Comparison of ENCODE assay signal across 8 mouse cellular contexts in the genomic region with DNA sequence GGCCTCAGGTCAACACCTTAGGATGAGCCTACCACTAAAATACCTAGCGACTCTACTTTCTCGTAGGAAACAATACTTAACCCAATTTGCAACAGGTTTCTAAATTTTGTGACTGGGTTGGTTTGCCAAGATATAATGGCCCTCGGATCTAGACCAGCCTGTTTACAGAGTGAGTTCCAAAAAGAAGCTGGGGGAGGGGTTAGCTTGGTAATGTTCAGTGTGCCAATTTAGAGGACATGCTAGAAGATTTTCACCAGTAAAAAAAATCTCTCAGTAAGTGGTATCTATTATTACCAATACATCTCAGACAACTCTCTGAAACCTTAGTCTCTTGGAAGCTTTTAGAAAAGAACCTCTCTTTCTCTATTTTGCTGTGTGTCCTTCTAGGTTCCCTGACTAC. TPM values are rescaled to one million over a fixed set of nuclear protein-coding genes. Genes with fewer than 3 reads are reported as not detected.
A peak's percentile ranks its signal among the peaks of the same experiment; 100 is the strongest.
DNase-seq lines count a peak whose midpoint lies in the region; ATAC-seq lines count a peak whose summit lies in the region.

No protein-coding gene starts in this region.

- H3K9ac ChIP-seq in kidney, embryonic 15.5 days = peak overlapping the region; percentile 70; the same call in 1 of the 2 replicates
- peak overlapping the region; percentile 93 for H3K9ac ChIP-seq in embryonic facial prominence, embryonic 11.5 days (replicated peaks; ENCODE audit: low read length)
- H3K9ac ChIP-seq in hindbrain, embryonic 15.5 days = peak overlapping the region; percentile 43; the same call in 1 of the 2 replicates
- H3K9ac ChIP-seq in midbrain, embryonic 13.5 days (replicated peaks) = peak overlapping the region; percentile 62; the same call in 1 of the 2 replicates

- DNase-seq in kidney, adult 11 months = no peak
- DNase-seq in embryonic facial prominence, embryonic 11.5 days (ENCODE audit: low spot score) = peak; percentile 24
- DNase-seq in frontal cortex, postnatal 14 days (ENCODE audit: low spot score in 2 of 2) = no peak
- no peak for DNase-seq in left cerebral cortex, postnatal 4 days
- no peak for DNase-seq in layer of hippocampus, adult 8-10 months (ENCODE audit: low spot score in 2 of 2)

- peak overlapping the region; percentile 64; the same call in 1 of the 2 replicates for H3K27ac ChIP-seq in kidney, embryonic 15.5 days
- no peak overlapping the region for H3K27ac ChIP-seq in embryonic facial prominence, embryonic 11.5 days (replicated peaks; ENCODE audit: low read depth, low read length)
- H3K27ac ChIP-seq in hindbrain, embryonic 15.5 days (replicated peaks) = no peak overlapping the region
- H3K27ac ChIP-seq in midbrain, embryonic 13.5 days = no peak overlapping the region

- H3K4me2 ChIP-seq in kidney, embryonic 15.5 days = peak overlapping the region; percentile 81
- peak overlapping the region; percentile 90 for H3K4me2 ChIP-seq in embryonic facial prominence, embryonic 11.5 days (ENCODE audit: low read depth, low read length)
- peak overlapping the region; percentile 85 for H3K4me2 ChIP-seq in hindbrain, embryonic 15.5 days
- H3K4me2 ChIP-seq in midbrain, embryonic 13.5 days (replicated peaks) = peak overlapping the region; percentile 69

- no peak for ATAC-seq in kidney, embryonic 15.5 days (replicated peaks; ENCODE audit: low FRiP score)
- no peak for ATAC-seq in embryonic facial prominence, embryonic 11.5 days (replicated peaks; ENCODE audit: insufficient number of reproducible peaks, low FRiP score, low TSS enrichment, low read depth)
- no peak for ATAC-seq in hindbrain, embryonic 15.5 days (ENCODE audit: low FRiP score, low read depth)
- no peak for ATAC-seq in midbrain, embryonic 13.5 days

- peaks cover 22% of the 10 kb centered on the region for H3K36me3 ChIP-seq in kidney, embryonic 15.5 days
- H3K36me3 ChIP-seq in embryonic facial prominence, embryonic 11.5 days (replicated peaks; ENCODE audit: control insufficient read depth, insufficient read depth, low read depth, low read length) = no peaks in the 10 kb centered on the region
- 0 out of 2 replicates have a peak, but pooled peaks cover 6% of the 10 kb centered on the region for H3K36me3 ChIP-seq in hindbrain, embryonic 15.5 days
- H3K36me3 ChIP-seq in midbrain, embryonic 13.5 days = peaks cover 8% of the 10 kb centered on the region; the same call in 1 of the 2 replicates

- H3K9me3 ChIP-seq in kidney, embryonic 15.5 days (replicated peaks) = no peaks in the 10 kb centered on the region
- no peaks in the 10 kb centered on the region for H3K9me3 ChIP-seq in embryonic facial prominence, embryonic 11.5 days (replicated peaks; ENCODE audit: control insufficient read depth, low read length)
- no peaks in the 10 kb centered on the region for H3K9me3 ChIP-seq in hindbrain, embryonic 15.5 days
- H3K9me3 ChIP-seq in midbrain, embryonic 13.5 days = no peaks in the 10 kb centered on the region

- H3K27me3 ChIP-seq in kidney, embryonic 15.5 days = no peaks in the 10 kb centered on the region
- no peaks in the 10 kb centered on the region for H3K27me3 ChIP-seq in embryonic facial prominence, embryonic 11.5 days (ENCODE audit: control insufficient read depth, insufficient read depth, low read length)
- H3K27me3 ChIP-seq in hindbrain, embryonic 15.5 days = no peaks in the 10 kb centered on the region
- peaks cover 4% of the 10 kb centered on the region; the same call in 1 of the 2 replicates for H3K27me3 ChIP-seq in midbrain, embryonic 13.5 days

- WGBS in kidney, embryonic 15.5 days = 71% methylated on average over 3 of the region's 3 CpGs
- 87% methylated on average over 3 of the region's 3 CpGs for WGBS in embryonic facial prominence, embryonic 11.5 days
- WGBS in hindbrain, embryonic 15.5 days = 74% methylated on average over 3 of the region's 3 CpGs
- WGBS in midbrain, embryonic 13.5 days = 88% methylated on average over 3 of the region's 3 CpGs

- intact Hi-C loops in left cerebral cortex, postnatal 4 days (cut with DNase I) = no loop called here

- H3K4me1 ChIP-seq in kidney, embryonic 15.5 days = peaks cover 14% of the 10 kb centered on the region
- no peaks in the 10 kb centered on the region for H3K4me1 ChIP-seq in embryonic facial prominence, embryonic 11.5 days (ENCODE audit: control insufficient read depth, insufficient read depth, low read length)
- peaks cover 12% of the 10 kb centered on the region for H3K4me1 ChIP-seq in hindbrain, embryonic 15.5 days (replicated peaks)
- H3K4me1 ChIP-seq in midbrain, embryonic 13.5 days (replicated peaks) = peaks cover 12% of the 10 kb centered on the region

- peak overlapping the region; percentile 51 for H3K4me3 ChIP-seq in kidney, embryonic 15.5 days (replicated peaks)
- peak overlapping the region; percentile 45 for H3K4me3 ChIP-seq in embryonic facial prominence, embryonic 11.5 days (ENCODE audit: low read depth, low read length)
- H3K4me3 ChIP-seq in hindbrain, embryonic 15.5 days = peak overlapping the region; percentile 38
- peak overlapping the region; percentile 44 for H3K4me3 ChIP-seq in midbrain, embryonic 13.5 days (replicated peaks)

RNA-seq across cellular contexts. Expression of gene Zfp956, which starts 9.5 kb away (rescaled TPM):
- polyA plus RNA-seq in kidney, embryonic 15.5 days (2015; fragmentation: Nextera tagmentation; extraction: Ambion mirVana) = 9.0 and 10.7 TPM in 2 replicates
- 7.2 and 8.0 TPM in 2 replicates for polyA plus RNA-seq in embryonic facial prominence, embryonic 11.5 days (2014; fragmentation: Nextera tagmentation; extraction: Ambion mirVana)
- polyA plus RNA-seq in hindbrain, embryonic 15.5 days (2015; fragmentation: Nextera tagmentation; extraction: Ambion mirVana) = 19.6 and 23.0 TPM in 2 replicates
- 13.9 and 14.6 TPM in 2 replicates for polyA plus RNA-seq in midbrain, embryonic 13.5 days (2015; fragmentation: Nextera tagmentation; extraction: Ambion mirVana)
- 10 to 100 TPM; 23.2 to 28.7 TPM for total RNA-seq in left cerebral cortex, postnatal 4 days (2021)
- 10 to 100 TPM; 17.9 to 25.6 (median 22.3) TPM for total RNA-seq in layer of hippocampus, adult 8-10 months (2022)

RNA-seq across cellular contexts. Expression of gene Zfp212, which starts 23.4 kb away (rescaled TPM):
- 19.3 and 20.6 TPM in 2 replicates for polyA plus RNA-seq in kidney, embryonic 15.5 days (2015; fragmentation: Nextera tagmentation; extraction: Ambion mirVana)
- polyA plus RNA-seq in embryonic facial prominence, embryonic 11.5 days (2014; fragmentation: Nextera tagmentation; extraction: Ambion mirVana) = 13.6 and 14.0 TPM in 2 replicates
- 16.9 TPM in 2 replicates for polyA plus RNA-seq in hindbrain, embryonic 15.5 days (2015; fragmentation: Nextera tagmentation; extraction: Ambion mirVana)
- 21.0 and 22.2 TPM in 2 replicates for polyA plus RNA-seq in midbrain, embryonic 13.5 days (2015; fragmentation: Nextera tagmentation; extraction: Ambion mirVana)
- 10 to 100 TPM; 18.5 to 20.5 TPM for total RNA-seq in left cerebral cortex, postnatal 4 days (2021)
- total RNA-seq in layer of hippocampus, adult 8-10 months (2022) = 10 to 100 TPM; 20.1 to 24.0 (median 21.5) TPM

Comparison
In these comparisons a context has a peak if more than half of its experiments do, and no peak if none do; other contexts are left out.
1. H3K9ac ChIP-seq: peak in every context shown above with its lines; median percentile 93 in embryonic facial prominence, embryonic 11.5 days; 70 in kidney, embryonic 15.5 days; 62 in midbrain, embryonic 13.5 days; 43 in hindbrain, embryonic 15.5 days.